Comparison of ENCODE assay signal across 8 mouse cellular contexts in the genomic region with DNA sequence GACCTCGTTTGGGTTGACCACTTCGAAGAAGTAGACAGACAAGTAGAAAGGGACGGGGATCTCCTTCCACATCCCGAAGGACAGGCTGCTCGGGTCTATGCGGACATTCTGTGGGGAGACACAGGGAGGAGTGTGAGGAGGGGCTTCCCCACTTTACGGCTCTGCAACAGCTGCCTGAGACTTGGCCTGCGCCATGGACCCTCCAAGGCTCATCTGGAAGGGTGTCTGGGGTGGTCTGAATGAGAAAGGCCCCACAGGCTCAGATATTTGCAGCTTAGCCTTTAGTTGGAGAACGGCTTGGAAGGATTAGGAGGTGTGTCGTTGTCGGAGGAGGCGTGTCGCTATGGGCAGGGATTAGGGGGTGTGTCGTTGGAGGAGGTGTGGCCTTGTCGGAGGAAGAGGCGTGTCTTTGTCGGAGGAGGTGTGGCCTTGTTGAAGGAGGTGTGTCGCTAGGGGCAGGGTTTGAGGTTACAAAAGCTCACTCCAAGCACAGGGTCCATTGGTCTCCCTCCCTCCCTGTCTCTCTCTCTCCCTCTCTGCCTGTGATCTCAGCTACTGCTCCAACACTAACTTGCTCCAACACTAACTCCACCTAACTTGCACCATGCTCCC. TPM values are rescaled to one million over a fixed set of nuclear protein-coding genes. Genes with fewer than 3 reads are reported as not detected.
DNase-seq lines count a peak whose midpoint lies in the region; ATAC-seq and TF ChIP-seq lines count a peak whose summit lies in the region.

No protein-coding gene starts in this region.

- no peak for TF ChIP-seq POLR2A in liver, adult 2 months (IDR thresholded peaks at IDR 0.05; ENCODE audit: extremely low read depth, insufficient read depth, low read length)

- H3K27me3 ChIP-seq in hindbrain, embryonic 16.5 days (replicated peaks; ENCODE audit: control insufficient read depth, insufficient read depth, low read length): no peaks in the 10 kb centered on the region
- no peaks in the 10 kb centered on the region for H3K27me3 ChIP-seq in liver, adult 2 months (ENCODE audit: control insufficient read depth, insufficient read depth, low read length)
- H3K27me3 ChIP-seq in neural tube, embryonic 14.5 days (ENCODE audit: control insufficient read depth, insufficient read depth, low read length): no peaks in the 10 kb centered on the region

- H3K9ac ChIP-seq in hindbrain, embryonic 16.5 days (ENCODE audit: low read depth, low read length): no peak overlapping the region; the same call in 1 of the 2 replicates
- no peak overlapping the region for H3K9ac ChIP-seq in liver, adult 2 months (ENCODE audit: low read depth, low read length)
- H3K9ac ChIP-seq in neural tube, embryonic 14.5 days (replicated peaks; ENCODE audit: low read depth, low read length): no peak overlapping the region

- H3K4me3 ChIP-seq in hindbrain, embryonic 16.5 days (ENCODE audit: low read length): no peak overlapping the region
- H3K4me3 ChIP-seq in liver, adult 2 months (ENCODE audit: insufficient read depth, low read depth, low read length): no peak overlapping the region
- no peak overlapping the region for H3K4me3 ChIP-seq in neural tube, embryonic 14.5 days (ENCODE audit: low read depth, low read length)

- H3K4me2 ChIP-seq in hindbrain, embryonic 16.5 days (ENCODE audit: low read length): peak overlapping the region; percentile 31
- H3K4me2 ChIP-seq in neural tube, embryonic 14.5 days (ENCODE audit: low read depth, low read length): no peak overlapping the region

- peak; percentile 62 for ATAC-seq in hindbrain, embryonic 16.5 days
- peak; percentile 68 for ATAC-seq in neural tube, embryonic 14.5 days (ENCODE audit: low read depth)

- peak; percentile 94 for DNase-seq in ES-CJ7 (ENCODE audit: low read depth, low spot score)
- DNase-seq in c-Kit-positive CD71-positive TER-119-positive erythroid progenitor cells, embryonic 14.5 days (ENCODE audit: low spot score): peak; percentile 45
- peak; percentile 91 for DNase-seq in liver, adult 2 months (ENCODE audit: extremely low read depth, low read depth, low spot score)
- DNase-seq in spleen, adult 12 weeks (ENCODE audit: low spot score): no peak
- DNase-seq in B cell, adult 2 months: no peak
- no peak for DNase-seq in right cerebral cortex, postnatal 4 days

- peaks cover 8% of the 10 kb centered on the region; the same call in 1 of the 2 replicates for H3K79me2 ChIP-seq in liver, adult 2 months (ENCODE audit: control insufficient read depth, insufficient read depth, low read length)

- H3K27ac ChIP-seq in hindbrain, embryonic 16.5 days (ENCODE audit: low read depth, low read length): no peak overlapping the region
- no peak overlapping the region; the same call in 1 of the 2 replicates for H3K27ac ChIP-seq in liver, adult 2 months (replicated peaks; ENCODE audit: insufficient read depth, low read depth, low read length)
- H3K27ac ChIP-seq in neural tube, embryonic 14.5 days (ENCODE audit: low read depth, low read length): no peak overlapping the region

- no peaks in the 10 kb centered on the region; the same call in 1 of the 2 replicates for H3K4me1 ChIP-seq in hindbrain, embryonic 16.5 days (ENCODE audit: control insufficient read depth, insufficient read depth, low read depth, low read length)
- peaks cover 26% of the 10 kb centered on the region for H3K4me1 ChIP-seq in liver, adult 2 months (ENCODE audit: control insufficient read depth, insufficient read depth, low read length)
- no peaks in the 10 kb centered on the region for H3K4me1 ChIP-seq in neural tube, embryonic 14.5 days (ENCODE audit: control insufficient read depth, insufficient read depth, low read length)

- no peak for TF ChIP-seq CTCF in liver, adult 2 months (IDR thresholded peaks at IDR 0.05; ENCODE audit: low read depth, low read length)

- H3K36me3 ChIP-seq in hindbrain, embryonic 16.5 days (ENCODE audit: control insufficient read depth, insufficient read depth, low read length): peaks cover 10% of the 10 kb centered on the region
- peaks cover 20% of the 10 kb centered on the region for H3K36me3 ChIP-seq in liver, adult 2 months (ENCODE audit: control insufficient read depth, insufficient read depth, low read length)
- no peaks in the 10 kb centered on the region for H3K36me3 ChIP-seq in neural tube, embryonic 14.5 days (ENCODE audit: control insufficient read depth, insufficient read depth, low read length)

- 27% methylated on average over 18 of the region's 18 CpGs for WGBS in hindbrain, embryonic 16.5 days
- WGBS in liver, adult 2 months: 48% methylated on average over 18 of the region's 18 CpGs
- 20% methylated on average over 18 of the region's 18 CpGs for WGBS in neural tube, embryonic 14.5 days

- H3K9me3 ChIP-seq in hindbrain, embryonic 16.5 days (ENCODE audit: control insufficient read depth, low read length): peaks cover 3% of the 10 kb centered on the region; the same call in 1 of the 2 replicates
- no peaks in the 10 kb centered on the region for H3K9me3 ChIP-seq in neural tube, embryonic 14.5 days (ENCODE audit: control insufficient read depth, low read length)

RNA-seq across cellular contexts. Expression of gene Scarb1, which starts 36.5 kb away (rescaled TPM):
- polyA plus RNA-seq in hindbrain, embryonic 16.5 days (2015; fragmentation: Nextera tagmentation; extraction: Ambion mirVana): 55.3 and 62.6 TPM in 2 replicates
- total RNA-seq in liver, adult 2 months (2014; rRNA removed): 72.4 and 108 TPM in 2 replicates
- 189 and 223 TPM in 2 replicates for polyA plus RNA-seq in liver, adult 2 months (2012; rRNA removed)
- polyA plus RNA-seq in neural tube, embryonic 14.5 days (2014; fragmentation: Nextera tagmentation; extraction: Ambion mirVana): 33.7 and 36.9 TPM in 2 replicates

Comparison
In these comparisons a context has a peak if more than half of its experiments do, and no peak if none do; other contexts are left out.
1. DNase-seq: peak in ES-CJ7 (single experiment), c-Kit-positive CD71-positive TER-119-positive erythroid progenitor cells, embryonic 14.5 days (single experiment) and liver, adult 2 months (single experiment); none in spleen, adult 12 weeks (single experiment), B cell, adult 2 months (0 of 2) and right cerebral cortex, postnatal 4 days (single experiment).